Mouse (Mus musculus) forebrain, embryonic 15.5 days (tissue): Measurements from ENCODE around the gene Zfp663. TPM values are rescaled to one million over a fixed set of nuclear protein-coding genes. Genes with fewer than 3 reads are reported as not detected.

Source experiments
- ATAC-seq: fragments of 200-750 bp; cut with Nextera tagmentation; replicated peaks from 2 replicates; pipeline ENCODE4 v1.8.0; 2017; ENCODE audit warnings: mild to moderate bottlenecking, moderate TSS enrichment, moderate library complexity
- H3K27ac ChIP-seq: fragments of 300-500 bp; sonication (generic); replicated peaks from 2 replicates; pipeline ENCODE4 v1.5.1; 2015; ENCODE audit warnings: mild to moderate bottlenecking, inconsistent platforms
- H3K27me3 ChIP-seq: fragments of 300-500 bp; sonication (generic); 2 replicates; pipeline ENCODE4 v1.6.1; 2015; ENCODE audit warnings: inconsistent platforms
- H3K36me3 ChIP-seq: fragments of 300-500 bp; sonication (generic); 2 replicates; pipeline ENCODE4 v1.6.1; 2015; ENCODE audit warnings: mild to moderate bottlenecking, inconsistent platforms
- H3K4me1 ChIP-seq: fragments of 300-500 bp; sonication (generic); 2 replicates; pipeline ENCODE4 v1.6.1; 2015; ENCODE audit warnings: inconsistent platforms
- H3K4me2 ChIP-seq: fragments of 300-500 bp; sonication (generic); replicated peaks from 2 replicates; pipeline ENCODE4 v1.6.1; 2015; ENCODE audit warnings: mild to moderate bottlenecking, inconsistent platforms
- H3K4me3 ChIP-seq: fragments of 300-500 bp; sonication (generic); 2 replicates; pipeline ENCODE4 v1.5.1; 2015; ENCODE audit warnings: mild to moderate bottlenecking, inconsistent platforms
- H3K9ac ChIP-seq: fragments of 300-500 bp; sonication (generic); replicated peaks from 2 replicates; pipeline ENCODE4 v1.6.1; 2015; ENCODE audit warnings: mild to moderate bottlenecking, inconsistent platforms
- H3K9me3 ChIP-seq: fragments of 300-500 bp; sonication (generic); 2 replicates; pipeline ENCODE4 v1.6.1; 2016; ENCODE audit warnings: inconsistent platforms
- WGBS: fragments of 180-500 bp; shearing (Covaris S2); methylation state at CpG from one replicate; pipeline ENCODE4 v1.1.7; 2015; ENCODE audit warnings: mixed read lengths; 5-methylcytosine and 5-hydroxymethylcytosine counted together
- polyA plus RNA-seq: library from polyadenylated mRNA; unstranded; fragments of >200 nt; fragmentation: Nextera tagmentation; extraction: Ambion mirVana; gene quantifications from 2 replicates; pipeline ENCODE4 v1.2.1, GENCODE M21; 2015

The Zfp663 gene
- polyA plus RNA-seq, 1 experiment from 2014 or later, result 6.5 TPM

DNA sequence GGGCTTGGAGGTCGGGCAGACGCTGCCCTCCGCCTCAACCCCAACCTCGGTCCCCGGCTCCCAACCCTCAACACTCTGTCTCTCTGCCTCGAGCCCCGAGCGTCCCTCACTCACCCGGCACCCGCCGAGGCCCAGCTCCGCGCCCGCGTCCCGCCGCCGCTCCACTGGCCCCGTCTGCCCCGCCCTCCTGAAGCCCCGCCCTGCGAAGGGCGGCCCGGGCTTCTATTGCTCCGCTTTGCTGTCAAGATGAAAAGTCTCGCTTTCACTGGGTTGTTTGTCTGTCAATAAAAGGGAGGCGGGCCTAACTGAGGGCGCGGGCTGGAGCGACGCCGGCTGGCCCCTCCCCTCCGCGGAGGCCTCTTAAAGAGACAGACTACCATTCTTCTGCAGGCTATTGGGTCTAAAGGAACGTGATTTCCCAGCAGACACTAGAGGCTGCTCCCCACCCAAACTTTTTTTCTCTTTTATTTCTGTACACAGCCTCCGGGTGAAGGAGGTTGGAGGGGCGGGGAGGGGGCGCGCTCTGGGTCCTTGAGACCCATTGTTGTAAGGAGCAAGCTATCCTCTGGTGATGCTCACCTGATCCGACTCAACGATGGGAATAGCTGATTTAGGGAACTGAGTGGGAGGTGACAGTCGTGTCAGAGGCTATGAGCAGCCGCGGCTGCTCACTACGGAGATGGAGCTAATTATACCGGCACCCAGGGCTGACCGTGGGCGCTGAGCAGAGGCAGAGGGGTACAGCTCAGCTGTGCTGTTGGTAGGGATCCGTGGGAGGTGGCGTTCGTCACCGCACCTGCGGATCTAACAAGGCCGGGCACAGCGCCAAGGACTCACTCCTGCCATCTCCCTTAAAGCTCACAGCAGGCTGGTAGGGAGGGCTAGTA lies 42.0 kb downstream of the Zfp663 start, which contains the start of gene Elmo2:
Elmo2 (minus strand) TSS at position 176 of the 887 bp plus-strand sequence.
- peak; percentile 98 for ATAC-seq
- Histone ChIP-seq H3K27me3 (no peaks in the 10 kb centered on the region), H3K27ac (peak within 1 kb of the TSS; percentile 91), H3K4me1 (peaks cover 43% of the 10 kb centered on the region), H3K9ac (peak within 1 kb of the TSS; percentile 92), H3K9me3 (no peaks in the 10 kb centered on the region), H3K4me2 (peak within 1 kb of the TSS; percentile 81), H3K36me3 (no peaks in the 10 kb centered on the region), H3K4me3 (peak within 1 kb of the TSS; percentile 96)
- WGBS, result 0% methylated on average over 55 of the region's 55 CpGs

DNA sequence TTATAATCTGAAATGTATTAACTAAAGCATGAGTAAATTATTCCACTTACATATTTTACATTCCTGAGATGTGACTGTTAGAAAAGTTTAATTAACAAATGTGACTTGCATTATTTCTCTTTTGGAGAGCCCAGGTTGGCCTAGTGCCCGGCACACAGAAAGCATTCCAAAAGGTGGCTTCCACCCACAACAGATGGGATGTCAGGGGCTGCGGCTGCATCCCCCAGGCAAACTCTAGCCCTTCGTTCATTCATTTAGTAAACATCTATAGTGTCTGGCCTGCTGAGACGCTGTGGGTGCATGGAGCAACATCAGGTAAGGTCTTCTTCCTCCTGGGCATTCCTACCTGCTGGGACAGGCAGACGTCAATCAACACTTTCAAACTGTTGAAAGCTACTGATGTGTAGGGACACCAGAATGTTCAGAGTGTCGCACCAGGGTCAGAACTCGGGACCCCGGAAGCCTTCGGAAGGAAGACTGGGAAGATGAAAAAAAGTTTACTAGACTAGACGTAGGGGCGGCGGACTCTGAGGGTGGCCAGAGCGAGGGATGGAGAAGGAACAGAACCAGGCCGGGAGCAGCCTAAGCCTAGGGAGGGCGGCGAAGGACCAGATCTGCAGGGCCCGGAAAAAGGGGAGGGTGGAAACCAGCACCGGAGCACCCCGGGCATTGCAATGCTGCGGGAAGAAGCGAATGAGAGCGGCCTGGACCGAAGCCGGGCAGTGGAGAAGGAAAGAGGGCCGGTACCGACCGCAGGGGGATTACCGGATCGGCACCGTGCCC lies 42.8 kb downstream of the Zfp663 start:
- H3K36me3 ChIP-seq, result no peaks in the 10 kb centered on the region
- no peaks in the 10 kb centered on the region for H3K27me3 ChIP-seq
- H3K27ac ChIP-seq, result peak overlapping the region; percentile 91
- H3K4me1 ChIP-seq, result peaks cover 51% of the 10 kb centered on the region
- peak overlapping the region; percentile 81 for H3K4me2 ChIP-seq
- H3K4me3 ChIP-seq, result peak overlapping the region; percentile 96
- peak; percentile 39 for ATAC-seq
- no peaks in the 10 kb centered on the region for H3K9me3 ChIP-seq
- H3K9ac ChIP-seq, result peak overlapping the region; percentile 92
- WGBS, result under 1% methylated on average over 29 of the region's 30 CpGs

DNA sequence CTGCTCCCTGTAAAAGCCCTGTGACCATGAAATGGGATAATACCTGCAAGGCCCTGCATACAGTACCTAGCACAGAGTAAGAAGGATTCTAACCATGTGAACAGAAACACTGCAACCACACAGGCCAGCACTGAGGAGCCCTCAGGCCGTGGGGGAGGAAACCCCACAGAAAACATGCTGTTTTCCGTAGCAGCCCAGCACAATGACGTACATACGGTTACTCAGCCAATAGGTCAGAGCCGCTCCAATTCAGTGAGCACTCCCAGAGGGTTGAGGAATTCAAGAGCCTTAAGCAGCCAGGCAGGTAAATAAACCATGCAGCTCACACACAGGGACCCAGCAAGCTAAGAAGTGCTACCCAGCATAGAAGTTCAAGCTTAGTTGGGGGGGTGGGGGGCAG lies 44.6 kb downstream of the Zfp663 start:
- Histone ChIP-seq H3K27ac (no peak overlapping the region), H3K9me3 (no peaks in the 10 kb centered on the region), H3K4me1 (peaks cover 56% of the 10 kb centered on the region), H3K4me3 (no peak overlapping the region), H3K36me3 (no peaks in the 10 kb centered on the region), H3K9ac (no peak overlapping the region), H3K4me2 (no peak overlapping the region), H3K27me3 (no peaks in the 10 kb centered on the region)
- no peak for ATAC-seq
- WGBS, result 44% methylated on average over 5 of the region's 5 CpGs

DNA sequence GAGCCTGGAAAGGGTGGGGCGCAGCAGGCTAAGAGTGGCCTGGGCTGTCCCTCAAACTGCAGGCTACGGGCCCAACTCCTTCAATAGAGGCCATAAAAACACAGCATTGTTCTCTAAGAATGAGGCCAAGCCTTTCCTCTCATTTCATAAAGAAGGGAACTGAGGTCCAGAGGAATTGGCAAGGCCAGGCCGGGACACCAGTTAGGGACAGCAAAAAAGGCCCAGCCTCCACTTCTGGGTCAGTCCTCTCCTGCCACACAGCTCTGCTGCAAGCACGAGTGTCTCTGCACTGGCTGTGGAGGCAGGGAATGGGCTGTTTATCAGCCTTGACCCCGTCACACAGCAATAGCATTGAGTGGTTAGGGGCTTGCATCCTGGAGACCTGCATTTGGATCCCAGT lies 45.0 kb downstream of the Zfp663 start:
- 55% methylated on average over 5 of the region's 5 CpGs for WGBS
- no peak overlapping the region for H3K9ac ChIP-seq
- no peak overlapping the region for H3K4me3 ChIP-seq
- no peak overlapping the region for H3K27ac ChIP-seq
- no peaks in the 10 kb centered on the region for H3K36me3 ChIP-seq
- H3K4me2 ChIP-seq, result no peak overlapping the region
- peaks cover 56% of the 10 kb centered on the region for H3K4me1 ChIP-seq
- no peaks in the 10 kb centered on the region for H3K9me3 ChIP-seq
- H3K27me3 ChIP-seq, result no peaks in the 10 kb centered on the region
- ATAC-seq, result no peak

DNA sequence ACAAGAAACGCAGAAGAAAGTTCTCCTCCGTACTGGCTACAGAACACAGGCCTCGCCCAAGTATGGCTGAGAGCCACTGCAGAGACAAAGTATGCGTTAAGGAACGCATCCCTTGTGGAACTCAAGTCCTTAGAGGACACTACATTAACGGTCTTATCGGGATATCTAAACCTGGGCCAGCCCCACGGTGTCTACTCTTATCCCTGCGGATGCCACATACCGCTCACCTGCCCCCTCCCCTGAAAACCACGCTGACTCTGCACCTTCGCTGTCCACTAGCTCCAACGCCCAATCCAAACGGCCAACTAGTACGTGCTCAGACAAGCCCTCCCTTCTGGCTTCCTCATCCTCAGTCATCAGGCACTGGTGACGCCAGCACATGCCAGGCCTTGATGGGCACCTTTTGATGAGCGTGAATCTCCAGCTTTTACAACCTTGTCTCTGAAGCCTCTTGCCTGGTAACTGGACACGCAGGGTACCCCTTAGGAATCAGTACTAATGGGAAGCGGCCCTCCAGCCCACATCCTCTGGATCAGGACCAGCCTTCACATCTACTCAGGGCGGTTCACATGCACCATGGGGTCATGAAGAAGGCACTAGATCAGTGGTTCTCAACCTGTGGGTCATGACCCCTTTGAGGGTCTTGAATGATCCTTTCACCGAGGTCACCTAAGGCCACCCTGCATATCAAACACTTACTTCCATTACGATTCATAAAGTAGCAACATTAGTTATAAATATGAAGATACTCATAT lies 46.4 kb downstream of the Zfp663 start:
- Histone ChIP-seq H3K4me2 (no peak overlapping the region), H3K36me3 (no peaks in the 10 kb centered on the region), H3K27me3 (no peaks in the 10 kb centered on the region), H3K4me1 (peaks cover 60% of the 10 kb centered on the region), H3K9me3 (no peaks in the 10 kb centered on the region), H3K9ac (no peak overlapping the region), H3K27ac (no peak overlapping the region), H3K4me3 (no peak overlapping the region)
- WGBS, result 91% methylated on average over 22 of the region's 22 CpGs
- no peak for ATAC-seq

DNA sequence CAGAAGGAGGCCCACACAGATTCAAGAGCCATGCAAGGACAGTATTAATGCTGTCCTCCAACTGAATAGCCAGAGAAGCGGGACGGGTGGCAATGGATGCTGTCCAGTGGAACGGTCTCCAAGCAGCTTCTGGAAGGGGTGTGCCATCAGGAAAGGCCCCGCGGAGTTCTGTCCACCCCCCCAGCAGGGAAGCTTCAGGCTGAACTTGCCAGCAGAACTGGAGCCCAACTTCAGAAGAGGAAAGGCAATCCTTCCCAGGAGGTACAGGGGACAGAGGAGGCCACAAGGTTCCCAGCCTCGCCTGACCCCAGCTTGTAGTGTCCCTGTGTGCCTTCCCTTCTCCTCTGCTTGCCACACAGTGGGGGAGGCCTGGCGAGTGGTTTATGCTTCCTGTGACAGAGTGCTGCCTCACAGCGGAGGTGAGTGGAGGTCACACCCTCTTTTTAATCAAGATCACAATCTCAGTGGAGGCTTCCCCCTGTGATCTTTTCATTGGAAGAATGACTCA lies 47.1 kb downstream of the Zfp663 start:
- no peak overlapping the region for H3K9ac ChIP-seq

DNA sequence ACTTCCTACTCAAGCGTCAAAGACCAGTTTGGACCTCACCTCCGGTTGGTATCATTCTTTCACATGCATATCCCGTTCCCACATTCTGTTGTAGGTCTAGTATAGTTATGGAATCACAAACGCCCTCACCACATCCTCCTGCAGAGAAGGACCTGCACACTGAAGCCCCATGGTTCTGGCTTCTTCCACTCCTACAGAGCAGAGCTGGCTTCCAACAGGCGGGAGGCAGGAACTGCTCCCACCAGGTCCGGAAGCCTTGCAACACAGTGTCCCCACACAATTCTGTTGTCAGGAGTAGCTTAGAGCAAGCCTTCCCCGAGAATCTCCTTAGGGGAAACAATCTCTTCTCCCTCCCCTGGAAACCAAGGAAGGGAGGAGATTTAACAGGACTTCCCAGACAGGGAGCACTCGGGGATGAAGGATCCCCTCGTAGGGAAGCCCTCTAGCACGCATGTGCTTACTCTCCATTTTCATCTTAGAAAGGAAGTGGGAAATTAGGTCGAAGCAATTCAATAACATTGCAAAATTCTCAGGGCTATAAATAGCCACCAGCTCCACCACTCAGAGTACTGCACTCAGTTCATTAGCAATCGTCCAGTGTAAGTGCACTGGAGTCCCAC lies 47.9 kb downstream of the Zfp663 start:
- H3K27ac ChIP-seq, result peak overlapping the region; percentile 29; the same call in 1 of the 2 replicates
- no peak overlapping the region for H3K9ac ChIP-seq

More for the DNA sequence above, 47.1 kb downstream of the Zfp663 start:
- ATAC-seq, result no peak
- H3K36me3 ChIP-seq, result no peaks in the 10 kb centered on the region
- H3K4me3 ChIP-seq, result no peak overlapping the region
- H3K4me1 ChIP-seq, result peaks cover 63% of the 10 kb centered on the region
- H3K27ac ChIP-seq, result peak overlapping the region; percentile 29; the same call in 1 of the 2 replicates
- no peaks in the 10 kb centered on the region for H3K9me3 ChIP-seq
- WGBS, result 60% methylated on average over 8 of the region's 8 CpGs
- H3K4me2 ChIP-seq, result no peak overlapping the region
- no peaks in the 10 kb centered on the region for H3K27me3 ChIP-seq

DNA sequence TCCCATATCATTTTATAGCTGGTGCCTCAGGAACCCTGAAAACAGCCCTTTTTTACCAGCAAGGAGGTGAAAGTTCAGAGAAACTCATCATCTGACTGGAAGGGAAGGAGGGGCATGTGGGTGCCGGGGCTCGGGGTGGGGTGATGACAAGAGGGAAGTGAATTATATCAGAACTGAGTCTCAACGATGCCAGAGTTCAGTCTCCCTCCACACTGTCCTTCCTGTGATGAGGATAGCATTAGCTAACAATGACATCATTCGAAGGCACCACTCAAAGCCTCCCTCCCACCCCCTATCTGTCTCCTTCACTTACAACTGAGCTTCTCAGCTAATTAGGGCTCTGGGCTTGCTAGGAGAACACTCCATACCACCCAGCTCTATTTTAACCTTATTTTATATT lies 49.0 kb downstream of the Zfp663 start:
- H3K4me2 ChIP-seq, result no peak overlapping the region
- H3K27ac ChIP-seq, result no peak overlapping the region
- no peak overlapping the region for H3K4me3 ChIP-seq
- H3K4me1 ChIP-seq, result peaks cover 53% of the 10 kb centered on the region
- ATAC-seq, result no peak
- 82% methylated on average over 4 of the region's 4 CpGs for WGBS
- H3K9me3 ChIP-seq, result no peaks in the 10 kb centered on the region
- H3K36me3 ChIP-seq, result peaks cover 12% of the 10 kb centered on the region
- no peaks in the 10 kb centered on the region for H3K27me3 ChIP-seq
- H3K9ac ChIP-seq, result no peak overlapping the region

More for the DNA sequence above, 47.9 kb downstream of the Zfp663 start:
- Histone ChIP-seq H3K36me3 (peaks cover under 1% of the 10 kb centered on the region; the same call in 1 of the 2 replicates), H3K4me1 (peaks cover 64% of the 10 kb centered on the region), H3K4me2 (no peak overlapping the region), H3K4me3 (no peak overlapping the region), H3K9me3 (no peaks in the 10 kb centered on the region), H3K27me3 (no peaks in the 10 kb centered on the region)
- ATAC-seq, result no peak
- WGBS, result 67% methylated on average over 12 of the region's 12 CpGs

DNA sequence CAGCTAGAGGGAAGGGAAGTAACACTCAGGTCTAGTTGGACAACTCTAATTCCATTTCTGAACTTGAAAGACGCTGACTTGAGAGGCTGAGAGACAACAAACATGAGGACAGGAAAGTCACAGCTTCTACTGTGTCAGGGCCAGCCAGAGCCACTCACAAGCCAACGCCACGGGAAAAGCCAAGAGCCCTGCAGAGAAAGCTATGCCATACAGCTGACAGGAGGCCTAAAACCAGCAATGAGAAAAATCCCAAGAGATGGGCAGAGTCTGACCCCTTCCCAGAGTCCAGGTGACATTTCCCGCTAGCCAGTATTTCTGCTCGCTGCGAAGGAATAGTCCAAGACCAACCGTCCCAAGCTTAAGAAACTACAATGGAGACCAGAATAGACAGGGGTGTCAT lies 49.6 kb downstream of the Zfp663 start:
- Histone ChIP-seq H3K36me3 (peaks cover 17% of the 10 kb centered on the region), H3K4me3 (no peak overlapping the region), H3K27me3 (no peaks in the 10 kb centered on the region), H3K4me2 (no peak overlapping the region), H3K9me3 (no peaks in the 10 kb centered on the region), H3K27ac (no peak overlapping the region), H3K4me1 (peaks cover 47% of the 10 kb centered on the region), H3K9ac (no peak overlapping the region)
- no peak for ATAC-seq
- 89% methylated on average over 7 of the region's 7 CpGs for WGBS

DNA sequence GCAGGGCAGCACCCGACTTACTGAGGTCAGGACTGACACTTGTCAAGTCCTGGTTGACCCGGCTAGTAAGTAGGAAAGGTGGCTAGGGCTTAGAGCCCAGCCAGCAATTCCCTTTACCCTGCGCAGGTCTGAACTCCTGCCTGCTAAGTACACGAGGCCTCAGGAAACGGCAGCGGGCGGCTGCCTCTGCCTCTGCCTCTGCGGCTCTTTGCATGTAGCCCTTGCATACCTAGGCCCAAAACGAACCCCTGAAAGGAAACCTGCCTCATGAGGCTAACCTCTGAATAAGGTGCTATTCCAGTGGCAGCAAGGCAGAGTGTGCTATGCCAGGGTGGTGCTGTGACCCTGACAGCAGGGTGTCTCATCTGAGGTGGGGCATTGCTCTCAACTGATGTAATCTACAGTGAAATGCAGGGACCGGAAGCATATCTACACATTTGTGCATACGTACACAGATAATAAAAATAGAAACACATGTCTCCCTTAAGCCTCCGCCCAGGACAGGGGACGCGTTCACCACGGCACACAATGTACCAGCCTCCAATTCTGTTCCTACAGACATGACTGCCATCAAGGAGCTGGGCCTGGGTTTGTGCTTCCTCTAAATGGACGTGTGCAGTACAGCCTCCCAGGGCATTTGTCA lies 50.8 kb downstream of the Zfp663 start:
- H3K4me3 ChIP-seq, result no peak overlapping the region
- no peaks in the 10 kb centered on the region for H3K27me3 ChIP-seq
- no peak overlapping the region for H3K4me2 ChIP-seq
- no peaks in the 10 kb centered on the region for H3K9me3 ChIP-seq
- H3K27ac ChIP-seq, result peak overlapping the region; percentile 88
- WGBS, result 54% methylated on average over 16 of the region's 16 CpGs
- ATAC-seq, result peak; percentile 4; the same call in 1 of the 2 replicates
- H3K9ac ChIP-seq, result peak overlapping the region; percentile 17; the same call in 1 of the 2 replicates
- H3K4me1 ChIP-seq, result peaks cover 40% of the 10 kb centered on the region
- H3K36me3 ChIP-seq, result peaks cover 27% of the 10 kb centered on the region
